Mouse (Mus musculus) CD4-positive, CD25-positive, alpha-beta regulatory T cell, adult 2 months (primary cell): ENCODE measurements around the gene Lpp.

Source experiments
- DNase-seq: peaks from one replicate; pipeline ENCODE4 v3.0.0-alpha.2; 2012; ENCODE audit warnings: low read depth, low spot score

Lpp gene

GRCm38 (mm10) chr16:24914393-24914751 is 521.1 kb downstream of the Lpp start:
- DNase-seq: no peak

- no peak for DNase-seq
Measured at GRCm38 (mm10) chr16:24915470-24915869, 522.2 kb downstream of the Lpp start.

- no peak for DNase-seq
Measured at GRCm38 (mm10) chr16:24919349-24920012, 526.2 kb downstream of the Lpp start.

GRCm38 (mm10) chr16:24930070-24930469 is 536.8 kb downstream of the Lpp start:
- DNase-seq: no peak

GRCm38 (mm10) chr16:24930621-24931020 is 537.3 kb downstream of the Lpp start:
- DNase-seq: no peak

- no peak for DNase-seq
Measured at GRCm38 (mm10) chr16:24932816-24933215, 539.5 kb downstream of the Lpp start.

GRCm38 (mm10) chr16:24933691-24934090 is 540.4 kb downstream of the Lpp start:
- no peak for DNase-seq

- no peak for DNase-seq
Measured at GRCm38 (mm10) chr16:24941306-24942160, 548.2 kb downstream of the Lpp start.

- no peak for DNase-seq
Measured at GRCm38 (mm10) chr16:24943486-24944261, 550.4 kb downstream of the Lpp start.

- DNase-seq: no peak
Measured at GRCm38 (mm10) chr16:24946356-24946755, 553.0 kb downstream of the Lpp start.

- peak; percentile 40 for DNase-seq
Measured at GRCm38 (mm10) chr16:24947485-24947884, 554.2 kb downstream of the Lpp start.

GRCm38 (mm10) chr16:24948091-24948690 is 554.9 kb downstream of the Lpp start:
- no peak for DNase-seq

GRCm38 (mm10) chr16:24949265-24949664 is 556.0 kb downstream of the Lpp start:
- no peak for DNase-seq

- no peak for DNase-seq
Measured at GRCm38 (mm10) chr16:24950112-24950743, 556.9 kb downstream of the Lpp start.

- DNase-seq: no peak
Measured at GRCm38 (mm10) chr16:24951909-24952308, 558.6 kb downstream of the Lpp start.

GRCm38 (mm10) chr16:24955054-24955453 is 561.7 kb downstream of the Lpp start:
- DNase-seq: no peak

- DNase-seq: no peak
Measured at GRCm38 (mm10) chr16:24958661-24959060, 565.4 kb downstream of the Lpp start.

- no peak for DNase-seq
Measured at GRCm38 (mm10) chr16:24960901-24961806, 567.8 kb downstream of the Lpp start.

GRCm38 (mm10) chr16:24964311-24964710 is 571.0 kb downstream of the Lpp start:
- no peak for DNase-seq

- DNase-seq: no peak
Measured at GRCm38 (mm10) chr16:24965091-24965490, 571.8 kb downstream of the Lpp start.
